Mouse (Mus musculus): ENCODE results near the gene Isg20. TPM values are rescaled to one million over a fixed set of nuclear protein-coding genes. Genes with fewer than 3 reads are reported as not detected.

Gene Isg20
- total and polyA plus RNA-seq, 3 experiments: 6.9 to 44.2 (median 19.9) TPM

- H3K4me1 ChIP-seq (ENCODE audit: control insufficient read depth in 1 of 2, insufficient read depth in 2 of 2): peaks cover 4% of the 10 kb centered on the region in 2 experiments; a peak in 2 of 4 replicates
- H3K79me2 ChIP-seq (replicated peaks; ENCODE audit: control insufficient read depth, extremely low read depth, insufficient read depth, poor library complexity, severe bottlenecking): no peaks in the 10 kb centered on the region
- H3K9ac ChIP-seq (ENCODE audit: insufficient read depth, low read depth): no peak overlapping the region
- no peaks in the 10 kb centered on the region for H3K27me3 ChIP-seq (replicated peaks)
- dilution Hi-C loops (cut with MboI; ENCODE audit: extremely low pct_ligation_motif_present, extremely low pct_unique_long_range_greater_than_20kb, low sequenced_read_pairs) (no loop called here), in situ Hi-C loops (cut with MboI; ENCODE audit: low pct_ligation_motif_present, low pct_unique_long_range_greater_than_20kb, low sequenced_read_pairs) (no loop called here)
- no peaks in the 10 kb centered on the region for H3K9me3 ChIP-seq (replicated peaks; ENCODE audit: low read length)
- H3K36me3 ChIP-seq (replicated peaks in 1 of 2; ENCODE audit: control insufficient read depth in 1 of 2, insufficient read depth in 1 of 2, low read length in 1 of 2): no peaks in the 10 kb centered on the region
- TF ChIP-seq MAFK (IDR thresholded peaks at IDR 0.05; ENCODE audit: insufficient replicate concordance, low read length): no peak
- no peak for TF ChIP-seq JUN (IDR thresholded peaks at IDR 0.05; ENCODE audit: insufficient read depth, low read depth, low read length)
- TF ChIP-seq POLR2A (IDR thresholded peaks at IDR 0.05; ENCODE audit: low read depth, low read length): no peak
- no peak for TF ChIP-seq KAT2A (IDR thresholded peaks at IDR 0.05; ENCODE audit: insufficient replicate concordance, low read length)
- no peak for TF ChIP-seq CHD2 (IDR thresholded peaks at IDR 0.05; ENCODE audit: low read length)
- TF ChIP-seq USF2 (conservative IDR thresholded peaks at IDR 0.05; ENCODE audit: low read depth, low read length): no peak
- TF ChIP-seq TCF12 (IDR thresholded peaks at IDR 0.05; ENCODE audit: low read depth, low read length): no peak
- TF ChIP-seq SMC3 (IDR thresholded peaks at IDR 0.05; ENCODE audit: low read depth, low read length): no peak
- TF ChIP-seq HCFC1 (IDR thresholded peaks at IDR 0.05; ENCODE audit: low read depth, low read length): no peak
- no peak overlapping the region for H3K4me2 ChIP-seq (ENCODE audit: insufficient read depth, low read depth, poor library complexity, severe bottlenecking)
- no peak for DNase-seq (ENCODE audit: extremely low read depth)
- H3K27ac ChIP-seq (ENCODE audit: insufficient read depth, low read depth): no peak overlapping the region; the same call in 1 of the 2 replicates
- no peak overlapping the region for H3K4me3 ChIP-seq (replicated peaks in 1 of 3; ENCODE audit: low read depth in 2 of 3, low read length in 2 of 3, poor library complexity in 1 of 3)
Observed at GRCm38 (mm10) chr7:78872366-78872765, 40.9 kb upstream of the Isg20 start.

- peaks cover 4% of the 10 kb centered on the region in 2 experiments; a peak in 2 of 4 replicates for H3K4me1 ChIP-seq (ENCODE audit: control insufficient read depth in 1 of 2, insufficient read depth in 2 of 2)
- no peaks in the 10 kb centered on the region for H3K36me3 ChIP-seq (replicated peaks in 1 of 2; ENCODE audit: control insufficient read depth in 1 of 2, insufficient read depth in 1 of 2, low read length in 1 of 2)
- H3K79me2 ChIP-seq (replicated peaks; ENCODE audit: control insufficient read depth, extremely low read depth, insufficient read depth, poor library complexity, severe bottlenecking): no peaks in the 10 kb centered on the region
- in situ Hi-C loops (cut with MboI; ENCODE audit: low pct_ligation_motif_present, low pct_unique_long_range_greater_than_20kb, low sequenced_read_pairs): no loop called here
- no peak overlapping the region for H3K4me2 ChIP-seq (ENCODE audit: insufficient read depth, low read depth, poor library complexity, severe bottlenecking)
- dilution Hi-C loops (cut with MboI; ENCODE audit: extremely low pct_ligation_motif_present, extremely low pct_unique_long_range_greater_than_20kb, low sequenced_read_pairs): no loop called here
- no peak overlapping the region for H3K9ac ChIP-seq (ENCODE audit: insufficient read depth, low read depth)
- no peaks in the 10 kb centered on the region for H3K9me3 ChIP-seq (replicated peaks; ENCODE audit: low read length)
- H3K27me3 ChIP-seq (replicated peaks): no peaks in the 10 kb centered on the region
- no peak overlapping the region for H3K4me3 ChIP-seq (replicated peaks in 1 of 3; ENCODE audit: low read depth in 2 of 3, low read length in 2 of 3, poor library complexity in 1 of 3)
- no peak for TF ChIP-seq RAD21 (IDR thresholded peaks at IDR 0.05; ENCODE audit: low read depth, low read length)
- TF ChIP-seq E2F4 (IDR thresholded peaks at IDR 0.05; ENCODE audit: insufficient replicate concordance, low read depth, low read length): no peak
- no peak for TF ChIP-seq POLR2AphosphoS2 (IDR thresholded peaks at IDR 0.05; ENCODE audit: low read depth, low read length)
- TF ChIP-seq GABPA (IDR thresholded peaks at IDR 0.05; ENCODE audit: insufficient replicate concordance, low read depth, low read length): no peak
- TF ChIP-seq MAX (IDR thresholded peaks at IDR 0.05; ENCODE audit: low read length): no peak
- TF ChIP-seq NELFE (IDR thresholded peaks at IDR 0.05; ENCODE audit: low read depth, low read length): no peak
- TF ChIP-seq JUND (conservative IDR thresholded peaks at IDR 0.05; ENCODE audit: low read depth, low read length): no peak
- no peak for TF ChIP-seq TBP (conservative IDR thresholded peaks at IDR 0.05; ENCODE audit: low read depth, low read length)
- TF ChIP-seq CHD1 (IDR thresholded peaks at IDR 0.05; ENCODE audit: low read depth, low read length): no peak
- no peak overlapping the region for H3K27ac ChIP-seq (ENCODE audit: insufficient read depth, low read depth)
- no peak for DNase-seq (ENCODE audit: extremely low read depth)
Observed at GRCm38 (mm10) chr7:78872831-78873230, 40.4 kb upstream of the Isg20 start.

All from CH12.LX (cell line).